Mouse (Mus musculus): ENCODE data around the gene Adam11. TPM values are rescaled to one million over a fixed set of nuclear protein-coding genes. Genes with fewer than 3 reads are reported as not detected.

Gene Adam11
- polyA plus RNA-seq (2017; shearing (Covaris generic)), result 0.20 TPM

GRCm38 (mm10) chr11:102761309-102762210 is at the start of gene Adam11:
TSS of gene Adam11 (plus strand) at chr11:102761439.

GRCm38 (mm10) chr11:102819021-102819782 is 58.0 kb downstream of the Adam11 start, which contains the start of gene Gjc1:
TSS of gene Gjc1 (minus strand) at chr11:102819700.

Other genes starting within 250 kb of the Adam11 start
- 61.6 TPM for gene Gpatch8, start 205.0 kb upstream of the Adam11 start, polyA plus RNA-seq (2017; shearing (Covaris generic))
- gene Gm11627, start 182.0 kb upstream of the Adam11 start, polyA plus RNA-seq (2017; shearing (Covaris generic)), result not detected
- not detected for gene Fzd2, start 157.0 kb upstream of the Adam11 start, polyA plus RNA-seq (2017; shearing (Covaris generic))
- gene Meioc, start 97.7 kb upstream of the Adam11 start, polyA plus RNA-seq (2017; shearing (Covaris generic)), result not detected
- gene Ccdc43, start 63.7 kb upstream of the Adam11 start, polyA plus RNA-seq (2017; shearing (Covaris generic)), result 34.4 TPM
- gene Gjc1, start 58.3 kb downstream of the Adam11 start, polyA plus RNA-seq (2017; shearing (Covaris generic)), result 0.20 TPM
- not detected for gene Higd1b, start 74.4 kb downstream of the Adam11 start, polyA plus RNA-seq (2017; shearing (Covaris generic))
- 122 TPM for gene Eftud2, start 119.5 kb downstream of the Adam11 start, polyA plus RNA-seq (2017; shearing (Covaris generic))
- not detected for gene Ccdc103, start 119.8 kb downstream of the Adam11 start, polyA plus RNA-seq (2017; shearing (Covaris generic))
- not detected for gene Fam187a, start 123.7 kb downstream of the Adam11 start, polyA plus RNA-seq (2017; shearing (Covaris generic))
- not detected for gene Gfap, start 139.5 kb downstream of the Adam11 start, polyA plus RNA-seq (2017; shearing (Covaris generic))
- gene Kif18b, start 163.7 kb downstream of the Adam11 start, polyA plus RNA-seq (2017; shearing (Covaris generic)), result 0.89 TPM
- not detected for gene C1ql1, start 185.2 kb downstream of the Adam11 start, polyA plus RNA-seq (2017; shearing (Covaris generic))

Data from effector memory CD4-positive, alpha-beta T cell, adult 7 months (primary cell).